Comparison of ENCODE assay signal across 16 mouse cellular contexts in genomic region chr4:142367774-142368173, GRCm38 (mm10).
"Had no signal": no experiment of that assay in that cellular context is flagged by ENCODE, and none has a peak within 500 bp of the region (broad histone marks: within the 10 kb centered on the region; RNA-seq: fewer than 3 reads in every experiment).

No protein-coding gene starts in this region.

- H3K27me3 ChIP-seq: neural tube, embryonic 13.5 days; neural tube, embryonic 15.5 days; stomach, embryonic 15.5 days had no signal

- H3K27ac ChIP-seq: neural tube, embryonic 13.5 days; neural tube, embryonic 15.5 days; stomach, embryonic 15.5 days; stomach, postnatal 0 days had no signal

- DNase-seq: retina, postnatal 1 day; right cerebral cortex, adult 18-20 months; right cerebral cortex, postnatal 14 days; right cerebral cortex, postnatal 25 days; right cerebral cortex, postnatal 4 days; spleen, adult 18-20 months; thymus, adult 18-20 months; thymus, adult 2 months; thymus, postnatal 14 days; thymus, postnatal 25 days; thymus, postnatal 36 days; thymus, postnatal 4 days had no signal

- H3K9ac ChIP-seq: neural tube, embryonic 13.5 days; neural tube, embryonic 15.5 days; stomach, embryonic 15.5 days had no signal

- H3K4me3 ChIP-seq: neural tube, embryonic 13.5 days; neural tube, embryonic 15.5 days; stomach, embryonic 15.5 days had no signal

- H3K9me3 ChIP-seq: stomach, embryonic 15.5 days had no signal

- H3K4me2 ChIP-seq: neural tube, embryonic 13.5 days; neural tube, embryonic 15.5 days; stomach, embryonic 15.5 days had no signal

- H3K36me3 ChIP-seq: neural tube, embryonic 13.5 days; neural tube, embryonic 15.5 days; stomach, embryonic 15.5 days had no signal

- H3K4me1 ChIP-seq: neural tube, embryonic 13.5 days; stomach, embryonic 15.5 days had no signal
